Mouse (Mus musculus) liver, embryonic 14.5 days (tissue): ENCODE measurements around the gene Eif3f.

Experiments used
- CTCF ChIP-seq: IDR thresholded peaks from 2 replicates; pipeline ENCODE4 v1.5.1; 2016; ENCODE audit warnings: antibody characterized with exemption, low read depth, control low read depth
- EP300 ChIP-seq: IDR thresholded peaks from 2 replicates; pipeline ENCODE4 v1.6.1; 2016; ENCODE audit warnings: antibody characterized with exemption, low read depth

DNA sequence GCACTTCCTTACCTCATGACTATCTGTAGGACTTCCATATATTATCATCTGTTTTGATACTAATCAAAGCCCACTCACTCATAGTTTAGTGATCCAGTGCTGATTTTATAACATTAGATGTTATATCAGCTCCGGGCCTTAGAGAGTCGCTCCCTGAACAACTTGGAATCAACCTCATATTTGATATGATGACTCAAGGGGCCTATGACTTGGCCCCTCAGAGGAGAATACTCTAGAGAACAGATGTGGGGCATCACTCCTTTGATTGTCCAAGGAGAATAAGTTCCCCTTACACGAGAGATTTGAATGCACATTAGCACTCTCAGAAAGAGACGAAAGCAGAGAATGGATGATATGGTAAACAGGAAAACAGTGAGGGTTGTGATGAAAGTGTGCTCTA is 49.3 kb upstream of the Eif3f start, which contains the start of gene Olfr518:
- TF ChIP-seq CTCF, result no peak
- TF ChIP-seq EP300, result no peak
